Mouse (Mus musculus) left cerebral cortex, postnatal 10 days (tissue): ENCODE measurements around the gene Gnai1. TPM values are rescaled to one million over a fixed set of nuclear protein-coding genes. Genes with fewer than 3 reads are reported as not detected.
A peak's percentile ranks its signal among the peaks of the same experiment; 100 is the strongest.

Experiments
- DNase-seq, 2 experiments: peaks; one replicate each; pipeline ENCODE4 v3.0.0; 2021 to 2022; ENCODE audit warnings: low spot score in 2 of 2, mixed read lengths in 1 of 2; ENCODE audit errors: extremely low spot score in 1 of 2
- intact Hi-C: fragments of 180-260 bp; cut with DNase I; formaldehyde crosslinking; loops from one replicate; pipeline ENCODE4 v1.15.1; 2025
- total RNA-seq, 2 experiments: library from RNA; stranded (reverse); gene quantifications; 2 replicates each; pipeline ENCODE4 v1.2.3; 2021

The Gnai1 gene
- total RNA-seq, 2 experiments from 2014 or later: 205 to 218 TPM

GRCm38 (mm10) chr5:18292744-18293143 is 67.4 kb downstream of the Gnai1 start:
- intact Hi-C loops: no loop called here
- no peak for DNase-seq

GRCm38 (mm10) chr5:18289530-18289929 is 70.6 kb downstream of the Gnai1 start:
- no peak for DNase-seq
- intact Hi-C loops: no loop called here

GRCm38 (mm10) chr5:18288694-18289093 is 71.5 kb downstream of the Gnai1 start:
- no peak for DNase-seq
- intact Hi-C loops: no loop called here

- intact Hi-C loops: no loop called here
- DNase-seq: no peak
Measured at GRCm38 (mm10) chr5:18288079-18288478, 72.1 kb downstream of the Gnai1 start.

- no peak for DNase-seq
- intact Hi-C loops: no loop called here
Measured at GRCm38 (mm10) chr5:18282095-18282494, 78.1 kb downstream of the Gnai1 start.

GRCm38 (mm10) chr5:18274352-18274940 is 85.7 kb downstream of the Gnai1 start:
- intact Hi-C loops: no loop called here
- DNase-seq: no peak

GRCm38 (mm10) chr5:18273291-18274284 is 86.6 kb downstream of the Gnai1 start:
- intact Hi-C loops: no loop called here

GRCm38 (mm10) chr5:18250379-18251017 is 109.7 kb downstream of the Gnai1 start:
- no peak for DNase-seq
- intact Hi-C loops: no loop called here

More at GRCm38 (mm10) chr5:18273291-18274284, 86.6 kb downstream of the Gnai1 start:
- DNase-seq: no peak

- intact Hi-C loops: no loop called here
- no peak for DNase-seq
Measured at GRCm38 (mm10) chr5:18249132-18249531, 111.0 kb downstream of the Gnai1 start.

- DNase-seq: peak in 1 of 2 experiments; percentile 16
- intact Hi-C loops: no loop called here
Measured at GRCm38 (mm10) chr5:18229396-18229795, 130.8 kb downstream of the Gnai1 start.

GRCm38 (mm10) chr5:18228866-18229265 is 131.3 kb downstream of the Gnai1 start:
- intact Hi-C loops: no loop called here
- peak; percentile 15 to 33 for DNase-seq

- DNase-seq: peak in 1 of 2 experiments; percentile 39
- intact Hi-C loops: no loop called here
Measured at GRCm38 (mm10) chr5:18220873-18221272, 139.3 kb downstream of the Gnai1 start.

- intact Hi-C loops: no loop called here
- no peak for DNase-seq
Measured at GRCm38 (mm10) chr5:18218292-18218691, 141.9 kb downstream of the Gnai1 start.

GRCm38 (mm10) chr5:18217856-18218255 is 142.3 kb downstream of the Gnai1 start:
- DNase-seq: no peak
- intact Hi-C loops: no loop called here
